In genomic region chr7:87661794-87662193, GRCm38 (mm10) we compare ENCODE assay signal across 19 mouse cellular contexts.
DNase-seq lines count a peak whose midpoint lies in the region; ATAC-seq and TF ChIP-seq lines count a peak whose summit lies in the region.
"Had no signal": no experiment of that assay in that cellular context is flagged by ENCODE, and none has a peak within 500 bp of the region (broad histone marks: within the 10 kb centered on the region; RNA-seq: fewer than 3 reads in every experiment).

No protein-coding gene starts in this region.

- intact Hi-C loops in left cerebral cortex, adult 2 months (cut with DNase I) = no loop called here

- no peak for TF ChIP-seq CTCF in left cerebral cortex, adult 2 months (IDR thresholded peaks at IDR 0.05)

- peak overlapping the region; percentile 62; the same call in 1 of the 2 replicates for H3K27ac ChIP-seq in left cerebral cortex, adult 2 months
- H3K27ac ChIP-seq: embryonic facial prominence, embryonic 13.5 days; forebrain, embryonic 13.5 days; forebrain, embryonic 15.5 days had no signal

- H3K4me3 ChIP-seq in left cerebral cortex, adult 2 months = no peak overlapping the region
- H3K4me3 ChIP-seq: embryonic facial prominence, embryonic 13.5 days; forebrain, embryonic 13.5 days; forebrain, embryonic 15.5 days had no signal

- no peak for DNase-seq in frontal cortex, postnatal 36 days (ENCODE audit: low spot score in 2 of 2)
- peak; percentile 12 for DNase-seq in layer of hippocampus, adult 9-10 months (ENCODE audit: low spot score)
- no peak for DNase-seq in layer of hippocampus, adult 18-20 months (ENCODE audit: low spot score in 2 of 2)
- DNase-seq in left cerebral cortex, adult 2 months (ENCODE audit: extremely low spot score in 1 of 2, low spot score in 2 of 2) = no peak
- no peak for DNase-seq in left cerebral cortex, adult 18-20 months (ENCODE audit: low spot score in 2 of 2)
- peak; percentile 74 for DNase-seq in telencephalon, adult 2 months (ENCODE audit: low read depth, low spot score)
- DNase-seq in adrenal gland, postnatal 25 days = no peak
- DNase-seq: adrenal gland, adult 8-10 months; adrenal gland, postnatal 14 days; cerebellum, adult 11-12 months; cerebellum, adult 2 months; cerebellum, adult 9-10 months; cerebellum, postnatal 10 days; cerebellum, postnatal 25 days; forebrain, postnatal 0 days had no signal

- peak; percentile 69; the same call in 1 of the 2 replicates for ATAC-seq in frontal cortex, adult (ENCODE audit: low TSS enrichment)
- ATAC-seq: forebrain, embryonic 13.5 days; forebrain, embryonic 15.5 days; forebrain, postnatal 0 days had no signal

Comparison
In these comparisons a context has a peak if more than half of its experiments do, and no peak if none do; other contexts are left out.
1. DNase-seq: peak in layer of hippocampus, adult 9-10 months (single experiment) and telencephalon, adult 2 months (single experiment); none in frontal cortex, postnatal 36 days (0 of 2), layer of hippocampus, adult 18-20 months (0 of 2), left cerebral cortex, adult 2 months (0 of 2), left cerebral cortex, adult 18-20 months (0 of 2) and adrenal gland, postnatal 25 days (single experiment).